Mouse (Mus musculus): Measurements from ENCODE around the gene Anapc11.
A peak's percentile ranks its signal among the peaks of the same experiment; 100 is the strongest.
"Not testable (repeated sequence)": the region's sequence is repeated elsewhere in the genome, so short reads cannot be mapped to it uniquely, and the experiment has no call there.

Gene Anapc11

DNA sequence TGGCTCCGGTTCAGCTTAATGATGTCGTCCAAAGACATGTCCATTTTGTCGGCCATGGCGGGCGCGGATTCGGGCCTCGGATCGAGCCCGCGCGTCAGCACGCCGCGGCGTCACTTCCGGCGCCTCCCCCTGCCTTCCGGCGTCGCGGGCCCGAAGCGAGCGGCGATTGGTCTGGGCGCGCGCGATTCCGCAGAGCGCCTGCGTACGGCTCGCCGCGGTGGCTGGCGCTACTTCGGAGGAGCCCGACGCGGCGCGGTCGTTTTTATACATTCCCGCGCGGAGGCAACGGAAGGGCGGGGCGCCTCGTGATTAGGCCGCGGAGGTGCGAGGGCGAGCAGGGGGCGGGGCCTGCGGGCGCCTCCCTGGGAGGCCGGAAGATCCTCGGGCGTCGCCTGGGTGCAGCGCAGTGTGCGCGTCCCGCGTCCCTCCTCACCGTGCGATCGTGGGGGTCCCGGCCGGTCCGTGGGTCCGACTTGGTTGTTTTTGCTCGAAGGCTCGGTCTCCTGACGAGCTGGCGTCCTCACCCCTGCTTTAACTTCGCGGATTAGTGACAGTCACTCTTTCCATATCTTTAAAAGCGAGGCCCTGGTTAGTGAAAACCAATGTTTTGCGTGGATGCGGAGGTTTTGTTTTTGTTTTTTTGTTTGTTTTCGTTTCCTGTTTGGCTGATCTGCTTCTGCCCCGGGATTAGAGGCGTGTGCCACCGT, at the start of gene Anapc11, which contains the start of gene Alyref:
Anapc11 (plus strand) TSS at position 139 of the 707 bp plus-strand sequence.
Alyref (minus strand) TSS at position 83 of the 707 bp plus-strand sequence.
- peak; percentile 92 to 95 for DNase-seq (ENCODE audit: low spot score in 2 of 2)

GRCm38 (mm10) chr11:120548786-120549167, 49.4 kb upstream of the Anapc11 start:
- no peak for DNase-seq (ENCODE audit: low spot score in 2 of 2)

DNA sequence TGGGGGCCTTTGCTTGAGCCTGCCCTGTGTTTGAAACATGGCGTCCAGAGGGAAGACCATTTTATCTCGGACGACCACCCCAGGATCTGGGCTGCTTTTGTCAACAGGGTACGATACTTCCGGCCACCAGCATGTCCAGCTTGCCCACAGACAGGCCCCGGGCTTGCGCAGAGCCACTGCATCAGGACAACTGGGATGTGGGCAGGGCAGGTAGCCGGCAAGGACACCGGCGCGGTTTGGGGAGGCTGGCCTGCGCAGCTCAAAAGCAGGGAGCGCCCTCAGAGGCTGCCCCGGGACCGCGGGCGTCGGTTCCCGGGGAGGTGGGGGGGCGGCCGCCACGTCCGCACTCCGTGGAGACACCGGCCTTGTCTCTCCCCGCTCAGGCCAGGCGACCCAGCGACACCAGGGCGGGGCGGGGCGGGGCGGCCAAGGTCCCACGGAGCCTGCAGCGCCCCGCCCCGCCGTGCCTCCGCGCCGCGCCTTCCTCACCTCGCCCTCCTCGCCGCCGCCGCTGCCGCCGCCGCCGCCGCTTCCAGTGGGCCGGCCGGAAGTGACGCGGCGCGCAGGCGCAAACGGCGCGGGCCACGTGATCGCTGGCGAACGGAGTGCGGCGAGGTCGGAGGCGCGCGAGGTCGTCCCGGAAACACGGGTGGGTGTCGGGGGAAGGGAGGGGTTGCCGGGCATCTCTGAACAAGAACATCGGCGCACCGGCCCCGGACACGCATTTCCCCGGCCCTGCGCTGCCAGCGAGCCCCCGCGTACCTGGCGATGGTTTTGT, 48.9 kb upstream of the Anapc11 start, which contains the start of gene Mcrip1:
Mcrip1 (minus strand) TSS at position 560 of the 778 bp plus-strand sequence.
- DNase-seq (ENCODE audit: low spot score in 2 of 2): peak; percentile 91 to 95

DNA sequence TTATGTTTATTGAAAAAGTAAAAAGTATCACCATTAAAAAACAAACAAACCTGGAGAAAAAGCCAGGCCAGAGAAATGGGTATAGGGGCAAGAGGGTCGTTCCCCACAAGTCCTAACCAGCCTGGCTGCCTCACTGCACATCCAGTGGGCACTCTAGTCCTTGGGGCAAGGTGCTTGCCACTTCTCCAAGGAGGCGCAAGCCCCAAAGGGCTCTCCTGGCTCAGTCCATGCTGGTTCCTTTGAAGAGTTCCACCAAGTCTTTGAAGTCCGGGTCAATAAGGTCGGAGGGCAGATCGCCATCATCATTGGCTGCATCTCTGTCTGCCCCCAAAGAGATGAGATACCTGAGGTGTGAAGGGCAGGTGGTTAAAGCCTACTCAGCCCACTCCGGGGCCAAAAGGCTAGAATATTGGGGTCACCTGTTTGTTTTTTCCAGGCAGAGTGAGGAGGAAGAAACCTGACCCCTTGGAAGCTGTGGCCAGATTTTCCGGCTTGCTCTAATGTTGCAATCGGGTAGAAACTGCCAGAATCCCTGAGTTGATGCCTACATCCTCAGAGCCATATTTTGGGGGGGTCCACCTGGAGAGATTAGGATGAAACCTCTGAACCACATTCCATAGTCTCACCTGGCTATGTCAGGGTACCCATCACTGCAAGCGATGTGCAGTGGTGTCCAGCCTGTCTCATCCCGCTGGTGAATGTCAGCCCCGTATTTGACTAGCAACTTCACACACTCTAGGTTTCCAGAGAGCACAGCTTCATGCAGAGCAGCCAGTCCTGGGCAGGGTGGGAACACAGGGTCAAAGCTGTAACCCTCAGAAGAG, 48.0 kb upstream of the Anapc11 start:
- no peak for DNase-seq (ENCODE audit: low spot score in 2 of 2)

DNA sequence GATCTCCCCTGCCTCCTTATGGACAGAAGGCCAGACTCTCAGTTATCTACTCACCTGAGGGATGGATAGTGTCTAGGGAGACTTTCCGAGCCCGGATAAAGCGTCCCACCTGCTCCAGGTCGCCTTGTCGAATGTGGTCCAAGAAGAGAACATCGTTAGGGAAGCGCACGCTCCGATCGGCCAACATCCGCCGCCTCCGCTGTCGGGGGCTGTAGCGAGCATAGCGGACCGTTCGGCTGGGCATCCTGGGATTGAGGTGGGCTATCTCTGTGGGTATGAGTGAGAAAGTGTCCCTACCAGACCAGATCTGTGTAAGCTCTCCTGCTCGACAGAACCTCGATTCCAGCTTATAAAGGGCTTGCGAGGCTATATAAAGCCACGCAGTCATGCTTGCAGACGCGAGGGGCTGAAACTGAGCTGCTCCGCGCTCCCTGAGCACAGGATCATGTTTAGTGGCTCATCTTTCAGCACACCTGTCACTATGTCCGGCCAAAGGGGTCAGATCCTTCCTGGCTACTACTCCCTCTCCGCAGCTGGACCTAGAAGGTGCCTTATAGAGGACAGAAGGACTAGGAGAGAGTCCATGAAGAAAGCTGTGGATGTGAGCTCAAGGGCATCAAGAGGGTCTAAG, 47.3 kb upstream of the Anapc11 start, which contains the start of gene Ppp1r27:
Ppp1r27 (minus strand) TSS at position 323 of the 631 bp plus-strand sequence.
- no peak for DNase-seq (ENCODE audit: low spot score in 2 of 2)

DNA sequence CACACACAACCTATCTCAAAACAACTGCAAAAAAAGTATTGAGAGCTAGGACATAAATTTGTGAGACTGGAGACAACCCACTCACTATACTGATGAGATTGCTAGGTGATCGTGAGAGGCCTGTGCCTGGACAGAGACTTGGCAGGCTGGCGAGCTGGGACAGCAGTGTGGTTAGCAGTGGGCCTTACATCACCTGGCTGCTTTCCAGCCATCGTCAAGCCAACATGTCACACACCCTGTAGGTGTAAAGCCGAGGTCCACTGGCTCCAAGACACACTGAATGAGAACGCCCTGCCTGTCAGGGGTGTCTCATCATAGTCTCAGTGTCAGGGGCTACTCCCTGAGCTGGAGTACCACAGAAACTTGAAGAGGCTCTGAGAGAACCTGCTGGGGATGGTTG, 45.5 kb upstream of the Anapc11 start:
- DNase-seq (ENCODE audit: low spot score in 2 of 2): no peak

- no peak for DNase-seq (ENCODE audit: low spot score in 2 of 2)
Observed at GRCm38 (mm10) chr11:120554834-120555233, 43.4 kb upstream of the Anapc11 start.

DNA sequence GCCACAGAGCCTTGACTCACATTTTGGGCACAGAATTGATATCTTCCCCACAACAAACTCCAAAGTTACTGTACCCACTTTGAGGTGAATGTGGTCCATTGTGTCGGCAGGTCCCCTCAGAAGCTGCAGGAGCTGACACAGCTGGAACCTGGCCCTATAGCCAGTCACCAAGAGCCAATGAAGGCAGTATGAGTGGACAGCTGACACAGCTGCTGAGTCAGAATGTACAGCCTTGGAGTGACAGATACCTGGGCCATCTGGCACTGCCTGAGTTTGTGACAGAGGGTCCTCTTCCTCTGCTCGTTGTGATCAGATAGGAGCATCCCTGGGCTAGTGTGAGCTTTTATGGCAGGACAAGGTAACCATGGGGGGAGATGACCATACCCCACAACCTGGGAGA, 43.0 kb upstream of the Anapc11 start:
- no peak for DNase-seq (ENCODE audit: low spot score in 2 of 2)

DNA sequence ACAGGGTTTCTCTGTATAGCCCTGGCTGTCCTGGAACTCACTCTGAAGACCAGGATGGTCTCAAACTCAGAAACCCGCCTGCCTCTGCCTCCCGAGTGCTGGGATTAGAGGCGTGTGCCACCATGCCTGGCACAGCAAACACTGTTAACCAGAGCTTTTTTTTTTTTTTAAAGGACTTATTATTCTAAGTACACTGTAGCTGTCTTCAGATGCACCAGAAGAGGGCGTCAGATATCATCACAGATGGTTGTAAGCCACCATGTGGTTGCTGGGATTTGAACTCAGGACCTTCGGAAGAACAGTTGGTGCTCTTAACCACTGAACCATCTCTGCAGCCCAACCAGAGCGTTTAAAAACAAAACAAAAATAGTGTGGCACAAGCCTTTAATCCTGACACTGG, 39.4 kb upstream of the Anapc11 start:
- DNase-seq (ENCODE audit: low spot score in 2 of 2): not testable (repeated sequence)

DNA sequence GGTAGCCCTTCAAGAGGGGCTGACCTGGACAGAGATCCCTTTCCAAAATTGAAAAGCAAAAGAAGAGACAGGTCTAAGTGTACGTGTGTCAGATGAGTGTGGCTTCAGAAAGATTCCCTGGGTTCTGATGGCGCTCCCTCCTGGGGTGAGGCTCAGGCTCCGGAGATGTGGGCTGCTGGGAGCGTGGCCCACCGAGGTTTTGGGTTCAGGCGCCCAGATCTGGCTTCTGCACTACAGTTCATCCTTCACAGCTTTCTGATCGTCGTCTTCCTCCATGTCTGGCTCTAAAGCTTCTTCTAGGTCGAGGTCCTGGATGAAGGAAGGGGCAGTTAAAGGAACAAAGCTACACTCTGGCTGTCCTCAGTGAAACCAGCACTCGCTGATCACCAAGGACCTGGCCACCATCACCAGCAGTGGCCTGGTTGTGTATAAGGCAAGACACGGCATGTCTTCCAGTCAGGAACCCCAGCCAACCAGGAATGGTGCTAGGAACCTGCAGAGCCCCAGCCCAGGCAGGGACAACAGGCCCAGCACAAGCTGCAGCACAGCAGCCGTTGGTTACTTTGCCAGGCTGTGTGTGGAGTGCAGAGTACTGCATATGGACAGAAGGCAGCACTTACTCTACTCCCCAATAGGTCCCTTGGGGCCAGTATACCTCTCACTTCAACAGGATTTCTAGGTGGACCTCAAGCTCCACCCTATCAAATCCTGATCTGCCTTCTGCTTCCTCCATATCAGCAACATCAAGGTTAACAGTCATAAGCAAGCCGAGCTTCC, 37.1 kb upstream of the Anapc11 start:
- DNase-seq (ENCODE audit: low spot score in 2 of 2): no peak

DNA sequence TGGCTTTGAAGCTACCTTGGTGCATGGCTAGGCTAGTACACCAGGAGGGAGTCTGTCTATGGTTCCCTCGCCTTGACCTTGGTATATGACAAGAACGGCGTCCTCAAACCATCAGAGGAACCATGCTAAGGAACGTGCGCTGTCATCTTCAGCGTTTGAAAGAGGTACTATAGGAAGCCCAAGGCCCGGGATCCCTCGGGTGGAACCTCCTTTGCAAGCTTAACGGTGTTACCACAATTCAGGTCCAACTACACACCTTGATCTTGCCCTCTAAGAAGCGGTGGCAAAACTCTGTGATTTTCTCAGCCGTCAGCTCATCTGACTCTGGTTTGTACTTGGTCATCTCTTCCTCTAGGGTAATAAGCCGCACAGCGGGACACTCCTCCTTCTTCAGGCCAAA, 35.3 kb upstream of the Anapc11 start:
- no peak for DNase-seq (ENCODE audit: low spot score in 2 of 2)

DNA sequence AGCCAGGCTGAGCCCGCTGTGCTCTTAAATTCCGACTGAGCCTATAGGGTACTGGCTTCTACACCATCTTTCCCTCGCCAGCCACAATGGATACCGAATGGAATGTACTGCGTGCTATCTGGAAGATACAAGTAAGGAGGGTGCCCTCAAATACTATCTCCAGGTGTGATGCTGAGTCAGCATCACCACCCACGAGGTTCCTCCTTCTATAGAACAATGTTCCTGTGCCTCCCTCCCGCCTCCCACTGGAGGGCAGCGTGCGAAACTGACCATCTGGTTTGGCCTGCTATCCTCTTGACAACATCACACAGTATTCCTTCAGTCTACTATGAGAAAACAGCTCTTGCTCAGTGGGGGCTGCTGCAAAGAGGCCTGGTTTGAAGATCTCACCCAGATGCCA, 33.1 kb upstream of the Anapc11 start:
- DNase-seq (ENCODE audit: low spot score in 2 of 2): no peak

DNA sequence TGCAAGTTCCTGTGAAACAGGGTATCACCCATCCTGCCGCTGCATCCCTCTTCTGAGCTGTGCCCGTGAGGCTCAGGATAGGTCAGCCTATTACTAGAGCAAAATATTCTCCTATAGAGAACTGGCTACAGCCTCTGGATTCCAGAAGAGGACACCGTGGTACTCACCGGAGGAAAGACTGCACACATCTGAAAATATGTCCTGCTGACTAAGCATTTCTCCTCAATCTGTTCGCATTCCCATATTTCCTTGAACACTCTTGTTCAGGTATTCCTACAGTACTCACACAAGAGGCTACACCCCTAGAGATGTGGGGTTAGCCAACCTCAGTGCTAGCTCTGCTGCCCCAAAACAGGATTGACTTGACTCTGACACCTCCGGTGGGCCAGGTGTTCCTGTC, 29.9 kb upstream of the Anapc11 start:
- DNase-seq (ENCODE audit: low spot score in 2 of 2): no peak

- DNase-seq (ENCODE audit: low spot score in 2 of 2): no peak
Observed at GRCm38 (mm10) chr11:120571122-120571521, 27.1 kb upstream of the Anapc11 start.

DNA sequence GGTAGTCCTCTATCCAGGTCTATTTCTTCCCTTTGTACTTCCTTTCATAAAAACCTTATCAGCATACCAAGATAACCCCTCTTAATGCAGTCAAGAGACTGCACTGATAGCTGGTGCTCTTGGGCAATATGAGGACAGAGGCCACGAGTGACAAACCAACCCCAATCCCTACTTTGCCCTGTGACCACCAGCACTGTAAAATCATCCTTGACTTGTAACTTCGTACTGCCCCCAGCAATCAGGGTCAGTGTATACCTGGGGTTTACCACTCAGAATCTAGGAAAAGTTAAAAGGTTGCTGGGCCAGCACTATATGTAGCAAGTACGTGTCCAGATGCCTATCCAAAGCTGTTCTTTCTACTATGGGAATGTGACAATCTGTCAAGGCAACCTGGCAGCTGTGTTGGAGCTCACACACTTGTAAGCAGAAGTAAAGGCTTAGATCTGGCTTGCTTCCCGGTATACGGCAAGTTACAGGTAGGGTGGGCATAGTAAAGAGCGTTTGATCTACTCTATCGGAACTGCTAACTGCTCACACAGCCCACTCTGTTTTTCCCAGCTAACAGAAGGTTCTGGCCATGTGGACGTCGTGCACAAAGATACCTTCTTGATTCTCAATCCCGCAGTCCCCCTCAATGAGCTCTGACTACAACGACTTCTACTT, 26.3 kb upstream of the Anapc11 start:
- DNase-seq (ENCODE audit: low spot score in 2 of 2): no peak

DNA sequence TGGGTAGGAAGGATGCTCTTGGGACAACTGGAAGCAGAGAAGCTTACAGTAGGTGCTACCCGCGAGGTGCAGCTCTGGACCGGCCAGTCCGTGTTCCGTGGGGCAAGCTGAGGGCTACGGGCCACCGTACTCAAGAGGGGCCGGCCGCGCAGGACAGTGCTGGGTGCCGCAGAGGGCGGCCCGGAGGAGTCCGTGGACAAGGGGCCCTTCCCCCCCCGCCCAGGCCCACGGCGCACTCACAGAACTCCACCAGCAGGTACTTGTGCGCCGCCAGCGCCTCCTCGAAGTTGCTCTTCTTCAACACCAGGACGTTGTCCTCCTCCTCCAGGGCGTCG, 25.8 kb upstream of the Anapc11 start:
- DNase-seq (ENCODE audit: low spot score in 2 of 2): no peak

GRCm38 (mm10) chr11:120572752-120573584, 25.3 kb upstream of the Anapc11 start, which contains the start of gene P4hb:
Gene P4hb, minus strand, starts transcription at chr11:120573253.
- peak; percentile 100 for DNase-seq (ENCODE audit: low spot score in 2 of 2)

GRCm38 (mm10) chr11:120573585-120574277, 24.5 kb upstream of the Anapc11 start:
- DNase-seq (ENCODE audit: low spot score in 2 of 2): no peak

- DNase-seq (ENCODE audit: low spot score in 2 of 2): no peak
Observed at GRCm38 (mm10) chr11:120574278-120574600, 24.0 kb upstream of the Anapc11 start.
